ENCODE assay signal across 27 mouse cellular contexts in the genomic region with DNA sequence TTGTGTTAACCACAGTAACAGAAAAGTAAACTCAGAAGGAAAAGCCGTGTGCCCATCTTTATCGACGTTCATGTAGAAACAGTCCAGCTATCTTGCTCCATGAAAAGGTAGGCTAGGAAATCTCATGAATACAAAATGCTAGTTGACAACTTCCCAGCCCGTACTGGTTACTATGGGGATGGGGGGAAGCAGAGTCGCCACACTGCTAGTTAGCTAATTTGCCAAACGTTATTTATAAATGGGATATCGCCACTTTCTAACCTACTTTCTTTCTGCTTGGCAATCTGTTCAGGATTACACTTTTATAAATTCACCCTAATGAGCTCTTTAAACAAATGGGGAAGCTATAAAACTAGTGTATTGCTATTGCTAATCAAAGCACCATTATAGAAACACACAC. TPM values are rescaled to one million over a fixed set of nuclear protein-coding genes. Genes with fewer than 3 reads are reported as not detected.
"Had no signal": no experiment of that assay in that cellular context is flagged by ENCODE, and none has a peak within 500 bp of the region (broad histone marks: within the 10 kb centered on the region; RNA-seq: fewer than 3 reads in every experiment).

No protein-coding gene starts in this region.

- DNase-seq: gastrocnemius, adult 2 months; gastrocnemius, postnatal 10 days; gastrocnemius, postnatal 25 days; heart, postnatal 10 days; heart, postnatal 4 days; kidney, adult 18-20 months; kidney, adult 8-10 months; kidney, postnatal 10 days; kidney, postnatal 25 days; kidney, postnatal 4 days; left cerebral cortex, postnatal 4 days had no signal

- H3K4me3 ChIP-seq: gastrocnemius, adult 2 months; heart, embryonic 10.5 days; heart, embryonic 12.5 days; hindbrain, embryonic 10.5 days; hindbrain, embryonic 12.5 days; intestine, embryonic 15.5 days; limb, embryonic 13.5 days; limb, embryonic 15.5 days; liver, embryonic 12.5 days had no signal

- H3K27ac ChIP-seq: gastrocnemius, adult 2 months; heart, embryonic 10.5 days; hindbrain, embryonic 10.5 days; hindbrain, embryonic 12.5 days; hindbrain, embryonic 14.5 days; intestine, embryonic 15.5 days; limb, embryonic 13.5 days; limb, embryonic 15.5 days; liver, embryonic 12.5 days; liver, embryonic 14.5 days had no signal

RNA-seq across cellular contexts. Expression of a gene that starts 42.5 kb away (rescaled TPM):
- total RNA-seq: gastrocnemius, adult 2 months; gastrocnemius, postnatal 25 days; heart, adult 8-10 months; heart, postnatal 10 days; heart, postnatal 25 days; layer of hippocampus, adult 18-20 months; left cerebral cortex, postnatal 25 days; liver, adult 2 months had no signal

RNA-seq across cellular contexts. Expression of a gene that starts 46.6 kb away (rescaled TPM):
- total RNA-seq: gastrocnemius, postnatal 25 days; granulocyte monocyte progenitor cell, adult 5-6 weeks; heart, adult 8-10 months; heart, postnatal 10 days; heart, postnatal 25 days; liver, adult 2 months had no signal
